Mouse (Mus musculus): ENCODE data around the gene Kcnd3. TPM values are rescaled to one million over a fixed set of nuclear protein-coding genes. Genes with fewer than 3 reads are reported as not detected.

Gene Kcnd3
- 0.62 and 0.65 TPM in 2 replicates for polyA plus RNA-seq (2015; fragmentation: Nextera tagmentation; extraction: Ambion mirVana)

- H3K4me1 ChIP-seq, result peaks cover 27% of the 10 kb centered on the region
- peak within 1 kb of the TSS; percentile 100 for H3K4me2 ChIP-seq (replicated peaks)
- no peaks in the 10 kb centered on the region for H3K36me3 ChIP-seq
- ATAC-seq (ENCODE audit: insufficient number of reproducible peaks, low FRiP score, low TSS enrichment, low read depth), result peak; percentile 70; the same call in 1 of the 2 replicates
- peaks cover 73% of the 10 kb centered on the region for H3K27me3 ChIP-seq
- H3K27ac ChIP-seq (replicated peaks), result no peak within 1 kb of the TSS
- H3K4me3 ChIP-seq (replicated peaks), result peak within 1 kb of the TSS; percentile 60
- no peaks in the 10 kb centered on the region for H3K9me3 ChIP-seq (replicated peaks)
- WGBS, result 1% methylated on average over 53 of the region's 98 CpGs
- H3K9ac ChIP-seq, result peak within 1 kb of the TSS; percentile 47
These were observed at the start of gene Kcnd3 for GRCm38 (mm10) chr3:105451627-105452555. Gene Kcnd3 (plus strand): TSS chr3:105452330.

- ATAC-seq (ENCODE audit: insufficient number of reproducible peaks, low FRiP score, low TSS enrichment, low read depth), result no peak
- H3K9ac ChIP-seq, result no peak overlapping the region
- WGBS, result 61% methylated on average over 5 of the region's 5 CpGs
- H3K4me1 ChIP-seq, result 0 out of 2 replicates have a peak, but pooled peaks cover 4% of the 10 kb centered on the region
- H3K27me3 ChIP-seq, result no peaks in the 10 kb centered on the region
- no peak overlapping the region for H3K4me2 ChIP-seq (replicated peaks)
- H3K27ac ChIP-seq (replicated peaks), result no peak overlapping the region
- H3K4me3 ChIP-seq (replicated peaks), result no peak overlapping the region
- no peaks in the 10 kb centered on the region for H3K36me3 ChIP-seq
- H3K9me3 ChIP-seq (replicated peaks), result no peaks in the 10 kb centered on the region
These were observed 49.5 kb upstream of the Kcnd3 start for GRCm38 (mm10) chr3:105402676-105403075.

- Histone ChIP-seq H3K4me2 (replicated peaks) (no peak overlapping the region), H3K27me3 (no peaks in the 10 kb centered on the region), H3K36me3 (no peaks in the 10 kb centered on the region), H3K9ac (no peak overlapping the region), H3K4me3 (replicated peaks) (no peak overlapping the region), H3K27ac (replicated peaks) (no peak overlapping the region), H3K9me3 (replicated peaks) (no peaks in the 10 kb centered on the region), H3K4me1 (0 out of 2 replicates have a peak, but pooled peaks cover 4% of the 10 kb centered on the region)
- WGBS, result 61% methylated on average over 5 of the region's 5 CpGs
- no peak for ATAC-seq (ENCODE audit: insufficient number of reproducible peaks, low FRiP score, low TSS enrichment, low read depth)
These were observed 48.6 kb upstream of the Kcnd3 start for GRCm38 (mm10) chr3:105403410-105404076.

GRCm38 (mm10) chr3:105404077-105404446 is 48.1 kb upstream of the Kcnd3 start:
- H3K4me1 ChIP-seq, result 0 out of 2 replicates have a peak, but pooled peaks cover 4% of the 10 kb centered on the region
- H3K4me2 ChIP-seq (replicated peaks), result no peak overlapping the region
- H3K27me3 ChIP-seq, result no peaks in the 10 kb centered on the region
- 70% methylated on average over 4 of the region's 4 CpGs for WGBS
- H3K4me3 ChIP-seq (replicated peaks), result no peak overlapping the region
- no peak for ATAC-seq (ENCODE audit: insufficient number of reproducible peaks, low FRiP score, low TSS enrichment, low read depth)
- no peaks in the 10 kb centered on the region for H3K36me3 ChIP-seq
- no peak overlapping the region for H3K27ac ChIP-seq (replicated peaks)
- H3K9me3 ChIP-seq (replicated peaks), result no peaks in the 10 kb centered on the region
- H3K9ac ChIP-seq, result no peak overlapping the region

DNA sequence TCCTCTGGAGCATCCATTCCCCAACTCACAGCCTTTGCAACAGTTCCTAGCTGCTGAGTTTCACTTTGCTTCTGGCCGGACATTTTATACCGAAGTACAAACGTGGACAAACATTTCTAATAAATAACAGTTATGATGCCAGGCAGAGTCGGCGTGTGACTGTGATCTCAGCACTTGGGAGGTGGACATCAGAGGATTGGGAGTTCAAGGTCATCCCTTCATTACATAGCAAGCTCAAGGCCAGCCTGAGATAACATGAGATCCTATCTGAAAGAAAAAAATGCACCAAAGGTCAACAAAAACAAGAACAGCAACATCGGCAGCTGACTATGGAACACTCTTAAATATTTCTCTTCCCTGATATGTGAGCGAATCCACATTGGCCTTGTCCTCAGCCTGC is 46.6 kb upstream of the Kcnd3 start:
- ATAC-seq (ENCODE audit: insufficient number of reproducible peaks, low FRiP score, low TSS enrichment, low read depth), result no peak
- Histone ChIP-seq H3K4me2 (replicated peaks) (no peak overlapping the region), H3K9ac (no peak overlapping the region), H3K27ac (replicated peaks) (no peak overlapping the region), H3K36me3 (no peaks in the 10 kb centered on the region), H3K27me3 (no peaks in the 10 kb centered on the region), H3K4me3 (replicated peaks) (no peak overlapping the region), H3K9me3 (replicated peaks) (no peaks in the 10 kb centered on the region), H3K4me1 (0 out of 2 replicates have a peak, but pooled peaks cover 4% of the 10 kb centered on the region)
- 80% methylated on average over 7 of the region's 7 CpGs for WGBS

DNA sequence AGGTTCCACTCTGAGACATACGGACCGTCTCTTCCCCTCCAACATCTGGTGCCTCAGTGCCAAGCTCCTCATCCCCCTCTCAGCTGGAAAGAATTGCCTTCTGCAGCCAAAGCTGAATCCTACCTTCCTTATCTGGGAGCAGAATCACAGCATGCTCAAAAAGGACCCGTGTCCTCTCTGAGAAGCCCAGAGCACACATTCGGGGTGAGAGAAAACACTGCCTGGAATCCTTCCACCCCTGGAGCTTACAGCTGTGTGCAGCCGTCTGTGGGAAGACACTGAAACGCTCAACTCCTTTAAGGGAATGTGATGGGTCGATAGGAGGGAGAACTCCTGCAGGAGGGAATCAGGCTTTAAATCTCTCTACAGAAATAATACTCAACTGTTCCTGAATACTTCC is 46.1 kb upstream of the Kcnd3 start:
- WGBS, result 31% methylated on average over 7 of the region's 7 CpGs

GRCm38 (mm10) chr3:105408211-105408610 is 43.9 kb upstream of the Kcnd3 start:
- Histone ChIP-seq H3K27ac (replicated peaks) (no peak overlapping the region), H3K9ac (no peak overlapping the region), H3K9me3 (replicated peaks) (no peaks in the 10 kb centered on the region), H3K4me3 (replicated peaks) (no peak overlapping the region), H3K36me3 (no peaks in the 10 kb centered on the region), H3K4me1 (0 out of 2 replicates have a peak, but pooled peaks cover 4% of the 10 kb centered on the region), H3K4me2 (replicated peaks) (no peak overlapping the region), H3K27me3 (no peaks in the 10 kb centered on the region)
- WGBS, result 57% methylated on average over 3 of the region's 3 CpGs
- no peak for ATAC-seq (ENCODE audit: insufficient number of reproducible peaks, low FRiP score, low TSS enrichment, low read depth)

More for the DNA sequence above, 46.1 kb upstream of the Kcnd3 start:
- Histone ChIP-seq H3K36me3 (no peaks in the 10 kb centered on the region), H3K4me1 (0 out of 2 replicates have a peak, but pooled peaks cover 4% of the 10 kb centered on the region), H3K27ac (replicated peaks) (no peak overlapping the region), H3K9me3 (replicated peaks) (no peaks in the 10 kb centered on the region), H3K4me2 (replicated peaks) (no peak overlapping the region), H3K4me3 (replicated peaks) (no peak overlapping the region), H3K27me3 (no peaks in the 10 kb centered on the region), H3K9ac (no peak overlapping the region)
- ATAC-seq (ENCODE audit: insufficient number of reproducible peaks, low FRiP score, low TSS enrichment, low read depth), result no peak

- no peaks in the 10 kb centered on the region for H3K27me3 ChIP-seq
- H3K4me1 ChIP-seq, result 0 out of 2 replicates have a peak, but pooled peaks cover 3% of the 10 kb centered on the region
- H3K9me3 ChIP-seq (replicated peaks), result no peaks in the 10 kb centered on the region
- no peak overlapping the region for H3K27ac ChIP-seq (replicated peaks)
- no peak overlapping the region for H3K4me2 ChIP-seq (replicated peaks)
- H3K36me3 ChIP-seq, result no peaks in the 10 kb centered on the region
- ATAC-seq (ENCODE audit: insufficient number of reproducible peaks, low FRiP score, low TSS enrichment, low read depth), result no peak
- 89% methylated on average over 5 of the region's 5 CpGs for WGBS
- no peak overlapping the region for H3K4me3 ChIP-seq (replicated peaks)
- H3K9ac ChIP-seq, result no peak overlapping the region
These were observed 41.3 kb upstream of the Kcnd3 start for GRCm38 (mm10) chr3:105410810-105411209.

DNA sequence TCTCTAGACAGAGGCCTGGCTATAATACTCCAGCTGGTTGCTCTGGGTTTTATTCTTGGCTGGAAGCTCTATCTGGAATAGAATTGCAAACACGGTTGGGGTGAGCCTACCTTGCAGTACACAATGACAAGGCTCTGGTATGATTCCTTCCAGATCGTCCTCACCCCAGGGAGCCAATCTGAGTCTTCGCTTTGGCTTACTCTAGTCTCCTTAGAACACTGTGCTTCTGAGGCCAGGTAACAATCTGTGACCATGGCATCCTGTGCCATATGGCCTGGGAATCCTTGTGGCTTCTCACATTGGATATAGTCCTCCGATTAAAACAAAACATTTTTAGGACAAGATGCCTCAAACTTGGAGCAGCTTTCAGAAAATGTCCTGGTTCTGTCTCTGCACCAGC is 40.4 kb upstream of the Kcnd3 start:
- no peaks in the 10 kb centered on the region for H3K27me3 ChIP-seq
- H3K4me1 ChIP-seq, result no peaks in the 10 kb centered on the region
- no peaks in the 10 kb centered on the region for H3K36me3 ChIP-seq
- no peak overlapping the region for H3K27ac ChIP-seq (replicated peaks)
- H3K9ac ChIP-seq, result no peak overlapping the region
- no peak overlapping the region for H3K4me3 ChIP-seq (replicated peaks)
- 75% methylated on average over 4 of the region's 4 CpGs for WGBS
- H3K9me3 ChIP-seq (replicated peaks), result no peaks in the 10 kb centered on the region
- no peak for ATAC-seq (ENCODE audit: insufficient number of reproducible peaks, low FRiP score, low TSS enrichment, low read depth)
- H3K4me2 ChIP-seq (replicated peaks), result no peak overlapping the region

DNA sequence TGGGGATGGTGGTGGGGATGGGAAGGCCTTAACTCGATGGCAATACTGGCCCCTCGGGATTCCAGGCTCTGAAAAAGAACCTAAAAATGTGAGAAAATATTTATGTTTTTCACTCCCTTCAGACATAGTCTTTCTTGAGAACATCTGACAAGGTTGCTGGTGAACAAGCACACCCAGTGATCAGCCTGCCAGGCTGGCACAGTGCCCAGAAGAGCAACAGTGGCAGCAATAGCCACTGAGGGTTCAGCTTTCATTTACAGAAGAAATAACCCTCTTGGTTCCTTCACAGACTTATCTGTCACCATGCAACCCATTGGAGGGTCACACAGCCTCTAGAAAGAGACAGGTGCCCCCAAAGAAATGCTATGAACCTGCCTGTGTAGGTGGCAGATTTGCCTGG is 39.9 kb upstream of the Kcnd3 start:
- Histone ChIP-seq H3K9me3 (replicated peaks) (no peaks in the 10 kb centered on the region), H3K27me3 (no peaks in the 10 kb centered on the region), H3K4me1 (no peaks in the 10 kb centered on the region), H3K36me3 (no peaks in the 10 kb centered on the region), H3K27ac (replicated peaks) (no peak overlapping the region), H3K4me2 (replicated peaks) (no peak overlapping the region), H3K9ac (no peak overlapping the region), H3K4me3 (replicated peaks) (no peak overlapping the region)
- no peak for ATAC-seq (ENCODE audit: insufficient number of reproducible peaks, low FRiP score, low TSS enrichment, low read depth)
- WGBS, result 68% methylated on average over 2 of the region's 2 CpGs

DNA sequence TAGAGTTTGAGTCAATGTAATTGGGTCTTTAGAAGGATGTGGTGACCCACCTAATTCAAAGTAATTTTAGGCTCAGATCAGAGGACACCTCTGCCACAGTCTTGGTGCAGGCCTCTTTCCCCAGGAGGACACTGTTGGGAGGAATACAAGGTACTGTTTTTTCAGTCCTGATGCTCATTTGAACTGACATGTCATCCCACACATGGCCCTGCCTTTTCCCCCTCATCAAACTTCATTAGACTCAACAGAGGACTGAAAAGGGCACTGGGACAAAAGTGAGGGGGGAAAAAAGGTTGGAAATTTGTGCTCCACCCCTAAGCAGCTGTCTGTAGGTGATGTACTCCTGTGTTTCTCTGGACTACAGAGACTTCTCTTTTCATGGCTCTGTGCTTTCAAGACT is 39.4 kb upstream of the Kcnd3 start:
- Histone ChIP-seq H3K36me3 (no peaks in the 10 kb centered on the region), H3K4me3 (replicated peaks) (no peak overlapping the region)
- no peak for ATAC-seq (ENCODE audit: insufficient number of reproducible peaks, low FRiP score, low TSS enrichment, low read depth)

More for the DNA sequence above, 39.4 kb upstream of the Kcnd3 start:
- Histone ChIP-seq H3K4me1 (no peaks in the 10 kb centered on the region), H3K27me3 (no peaks in the 10 kb centered on the region), H3K9ac (no peak overlapping the region), H3K4me2 (replicated peaks) (no peak overlapping the region), H3K27ac (replicated peaks) (no peak overlapping the region), H3K9me3 (replicated peaks) (no peaks in the 10 kb centered on the region)
